Mouse (Mus musculus): ENCODE measurements around the gene Mthfr.

DNA sequence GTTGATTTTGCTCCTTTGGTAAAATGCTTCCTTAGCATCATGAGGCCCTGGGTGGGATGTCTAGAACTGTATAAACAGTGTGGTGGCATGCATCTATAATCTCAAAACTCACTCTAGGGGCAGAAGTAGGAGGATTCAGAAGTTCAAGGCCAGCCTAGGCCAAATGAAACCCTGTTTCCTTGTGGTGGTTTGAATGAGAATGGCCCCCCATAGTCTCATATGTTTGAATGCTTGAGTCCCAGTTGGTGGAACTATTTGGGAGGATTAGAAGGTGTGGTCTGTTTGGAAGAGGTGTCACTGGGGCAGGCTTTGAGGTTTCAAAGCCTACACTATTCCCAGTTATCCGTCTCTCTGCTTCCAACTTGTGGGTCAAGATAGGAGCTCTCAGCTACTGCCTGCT, 52.3 kb downstream of the Mthfr start:
- TF ChIP-seq ZC3H11A (IDR thresholded peaks at IDR 0.05; ENCODE audit: borderline replicate concordance, low read depth, low read length) = no peak
- TF ChIP-seq MAFK (IDR thresholded peaks at IDR 0.05; ENCODE audit: insufficient read depth, low read depth, low read length) = no peak

All from ES-E14 (cell line).